Comparison of ENCODE assay signal across 27 mouse cellular contexts in genomic region chr8:79806971-79807370, GRCm38 (mm10).
DNase-seq lines count a peak whose midpoint lies in the region; ATAC-seq and TF ChIP-seq lines count a peak whose summit lies in the region.
"Had no signal": no experiment of that assay in that cellular context is flagged by ENCODE, and none has a peak within 500 bp of the region (broad histone marks: within the 10 kb centered on the region; RNA-seq: fewer than 3 reads in every experiment).

No protein-coding gene starts in this region.

- no peaks in the 10 kb centered on the region for H3K27me3 ChIP-seq in midbrain, embryonic 11.5 days (ENCODE audit: control insufficient read depth, insufficient read depth, low read length)
- H3K27me3 ChIP-seq in midbrain, embryonic 16.5 days (ENCODE audit: control insufficient read depth, insufficient read depth, low read depth, low read length): no peaks in the 10 kb centered on the region
- H3K27me3 ChIP-seq in limb, embryonic 11.5 days (ENCODE audit: control insufficient read depth, insufficient read depth, low read length): no peaks in the 10 kb centered on the region
- H3K27me3 ChIP-seq: embryonic facial prominence, embryonic 13.5 days; forebrain, embryonic 12.5 days; forebrain, embryonic 15.5 days; heart, embryonic 13.5 days had no signal

- no peak for TF ChIP-seq CTCF in gastrocnemius, adult 2 months (IDR thresholded peaks at IDR 0.05)

- intact Hi-C loops in gastrocnemius, adult 2 months (cut with DNase I): no loop called here
- intact Hi-C loops in gastrocnemius, postnatal 36 days (cut with DNase I): no loop called here

- H3K4me1 ChIP-seq in midbrain, embryonic 11.5 days (ENCODE audit: control insufficient read depth, insufficient read depth, low read length): no peaks in the 10 kb centered on the region
- H3K4me1 ChIP-seq in midbrain, embryonic 16.5 days (ENCODE audit: control insufficient read depth, insufficient read depth, low read length): no peaks in the 10 kb centered on the region
- H3K4me1 ChIP-seq in limb, embryonic 11.5 days (ENCODE audit: control insufficient read depth, insufficient read depth, low read length): no peaks in the 10 kb centered on the region
- H3K4me1 ChIP-seq: embryonic facial prominence, embryonic 10.5 days; embryonic facial prominence, embryonic 13.5 days; forebrain, embryonic 12.5 days; forebrain, embryonic 15.5 days; heart, embryonic 13.5 days had no signal

- no peak overlapping the region for H3K9ac ChIP-seq in midbrain, embryonic 11.5 days (ENCODE audit: low read length)
- H3K9ac ChIP-seq in midbrain, embryonic 16.5 days (ENCODE audit: low read depth, low read length): no peak overlapping the region
- no peak overlapping the region for H3K9ac ChIP-seq in limb, embryonic 11.5 days (ENCODE audit: low read length)
- H3K9ac ChIP-seq: embryonic facial prominence, embryonic 13.5 days; forebrain, embryonic 12.5 days; forebrain, embryonic 15.5 days; heart, embryonic 13.5 days; hindbrain, embryonic 14.5 days had no signal

- H3K4me3 ChIP-seq in midbrain, embryonic 11.5 days (ENCODE audit: low read depth, low read length): no peak overlapping the region
- H3K4me3 ChIP-seq in midbrain, embryonic 16.5 days (ENCODE audit: low read depth, low read length): no peak overlapping the region
- no peak overlapping the region for H3K4me3 ChIP-seq in limb, embryonic 11.5 days (ENCODE audit: low read depth, low read length)
- H3K4me3 ChIP-seq in gastrocnemius, adult 2 months: no peak overlapping the region
- H3K4me3 ChIP-seq: embryonic facial prominence, embryonic 10.5 days; embryonic facial prominence, embryonic 13.5 days; erythroblast, embryonic 14.5 days; forebrain, embryonic 12.5 days; forebrain, embryonic 15.5 days; heart, embryonic 13.5 days had no signal

- WGBS in midbrain, embryonic 11.5 days: 88% methylated on average over 6 of the region's 6 CpGs
- WGBS in midbrain, embryonic 16.5 days: 79% methylated on average over 6 of the region's 6 CpGs
- 12% methylated on average over 6 of the region's 6 CpGs for WGBS in limb, embryonic 11.5 days

- no peak overlapping the region for H3K4me2 ChIP-seq in midbrain, embryonic 11.5 days
- H3K4me2 ChIP-seq in midbrain, embryonic 16.5 days (ENCODE audit: low read length): no peak overlapping the region
- no peak overlapping the region for H3K4me2 ChIP-seq in limb, embryonic 11.5 days (ENCODE audit: low read depth, severe bottlenecking)
- H3K4me2 ChIP-seq: embryonic facial prominence, embryonic 13.5 days; forebrain, embryonic 12.5 days; forebrain, embryonic 15.5 days; heart, embryonic 13.5 days; hindbrain, embryonic 14.5 days had no signal

- no peak overlapping the region for H3K27ac ChIP-seq in midbrain, embryonic 11.5 days (ENCODE audit: low read depth, low read length)
- H3K27ac ChIP-seq in midbrain, embryonic 16.5 days (ENCODE audit: low read length): no peak overlapping the region
- H3K27ac ChIP-seq in limb, embryonic 11.5 days (replicated peaks; ENCODE audit: low read depth, low read length): no peak overlapping the region
- H3K27ac ChIP-seq in gastrocnemius, adult 2 months: no peak overlapping the region
- H3K27ac ChIP-seq: embryonic facial prominence, embryonic 10.5 days; embryonic facial prominence, embryonic 13.5 days; forebrain, embryonic 12.5 days; forebrain, embryonic 15.5 days; heart, embryonic 13.5 days; hindbrain, embryonic 14.5 days; hindbrain, postnatal 0 days had no signal

- peak; percentile 9 for DNase-seq in embryo, embryonic 10 days (ENCODE audit: low spot score)
- no peak for DNase-seq in embryo, embryonic 11 days
- DNase-seq in midbrain, embryonic 11.5 days (ENCODE audit: low spot score, missing footprints): peak; percentile 64
- DNase-seq in limb, embryonic 11.5 days (ENCODE audit: low spot score): peak; percentile 28
- DNase-seq in retina, postnatal 1 day: peak; percentile 73
- no peak for DNase-seq in gastrocnemius, adult 2 months
- DNase-seq in gastrocnemius, postnatal 36 days: no peak
- DNase-seq: adrenal gland, postnatal 10 days; adrenal gland, postnatal 36 days; cerebellum, adult 11 months; cerebellum, adult 2 months; cerebellum, adult 9-11 months; cerebellum, postnatal 25 days; gastrocnemius, postnatal 14 days; heart, adult 18-20 months; heart, postnatal 14 days; heart, postnatal 4 days had no signal

- no peak for ATAC-seq in midbrain, embryonic 11.5 days (ENCODE audit: low FRiP score)
- ATAC-seq in midbrain, embryonic 16.5 days: no peak
- no peak for ATAC-seq in limb, embryonic 11.5 days (ENCODE audit: insufficient number of reproducible peaks, low FRiP score, low TSS enrichment, low read depth)
- ATAC-seq: forebrain, embryonic 15.5 days; hindbrain, postnatal 0 days; Patski had no signal

- no peaks in the 10 kb centered on the region for H3K36me3 ChIP-seq in midbrain, embryonic 11.5 days (ENCODE audit: control insufficient read depth, insufficient read depth, low read length)
- H3K36me3 ChIP-seq in midbrain, embryonic 16.5 days (ENCODE audit: control insufficient read depth, insufficient read depth, low read length): no peaks in the 10 kb centered on the region
- H3K36me3 ChIP-seq in limb, embryonic 11.5 days (ENCODE audit: control insufficient read depth, insufficient read depth, low read length): no peaks in the 10 kb centered on the region
- H3K36me3 ChIP-seq: embryonic facial prominence, embryonic 10.5 days; embryonic facial prominence, embryonic 13.5 days; forebrain, embryonic 12.5 days; forebrain, embryonic 15.5 days; heart, embryonic 13.5 days had no signal

- no peaks in the 10 kb centered on the region for H3K9me3 ChIP-seq in midbrain, embryonic 11.5 days (ENCODE audit: control insufficient read depth, low read length)
- no peaks in the 10 kb centered on the region for H3K9me3 ChIP-seq in midbrain, embryonic 16.5 days (replicated peaks; ENCODE audit: control insufficient read depth, low read length, poor library complexity, severe bottlenecking)
- no peaks in the 10 kb centered on the region; the same call in 1 of the 2 replicates for H3K9me3 ChIP-seq in limb, embryonic 11.5 days (ENCODE audit: control insufficient read depth, low read length)
- H3K9me3 ChIP-seq: embryonic facial prominence, embryonic 10.5 days; embryonic facial prominence, embryonic 13.5 days; forebrain, embryonic 12.5 days; forebrain, embryonic 15.5 days had no signal

Comparison
In these comparisons a context has a peak if more than half of its experiments do, and no peak if none do; other contexts are left out.
1. DNase-seq: peak in embryo, embryonic 10 days (single experiment), midbrain, embryonic 11.5 days (single experiment), limb, embryonic 11.5 days (single experiment) and retina, postnatal 1 day (single experiment); none in embryo, embryonic 11 days (single experiment), gastrocnemius, adult 2 months (single experiment) and gastrocnemius, postnatal 36 days (0 of 2).